Mouse (Mus musculus) liver, postnatal 0 days (tissue): ENCODE measurements around the gene 4930544D05Rik.

Experiments
- CTCF ChIP-seq: sonication (generic); IDR thresholded peaks from 2 replicates; pipeline ENCODE4 v1.5.1; 2016; ENCODE audit warnings: antibody characterized with exemption, low read depth
- EP300 ChIP-seq: IDR thresholded peaks from 2 replicates; pipeline ENCODE4 v1.6.1; 2016; ENCODE audit warnings: antibody characterized with exemption, low read depth, mild to moderate bottlenecking

DNA sequence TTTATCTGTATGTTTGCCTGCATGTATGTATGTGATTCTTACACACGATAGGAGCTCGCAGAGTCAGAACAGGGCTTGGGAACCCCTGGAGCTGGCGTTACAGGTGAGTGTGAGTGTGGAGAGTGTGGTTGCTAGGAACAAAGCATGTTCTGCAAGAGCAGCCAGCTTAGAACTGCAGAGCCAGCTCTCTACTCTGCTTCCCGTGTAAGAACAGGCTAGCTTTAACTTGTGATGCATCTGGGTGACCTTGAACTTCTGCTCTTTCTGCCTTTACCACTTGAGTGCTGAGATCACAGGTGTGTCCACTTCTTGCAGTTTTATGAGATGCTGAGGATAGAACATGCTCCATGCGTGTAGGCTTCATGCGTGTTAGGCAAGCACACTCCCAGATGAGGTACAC, 36.7 kb upstream of the 4930544D05Rik start:
- no peak for TF ChIP-seq CTCF
- TF ChIP-seq EP300 = no peak
